Mouse (Mus musculus): ENCODE results near the gene Olfr743. TPM values are rescaled to one million over a fixed set of nuclear protein-coding genes. Genes with fewer than 3 reads are reported as not detected.
"Not testable (repeated sequence)": the region's sequence is repeated elsewhere in the genome, so short reads cannot be mapped to it uniquely, and the experiment has no call there.

Olfr743 gene
- not detected in 2 replicates for polyA plus RNA-seq (2014; fragmentation: Nextera tagmentation; extraction: Ambion mirVana)

GRCm38 (mm10) chr14:50521539-50521938 lies at the start of gene Olfr743:
Gene Olfr743, plus strand, starts transcription at chr14:50521839.
- H3K9ac ChIP-seq (replicated peaks; ENCODE audit: low read depth, low read length): no peak within 1 kb of the TSS
- H3K27ac ChIP-seq (ENCODE audit: low read depth, low read length): no peak within 1 kb of the TSS
- H3K27me3 ChIP-seq (ENCODE audit: control insufficient read depth, insufficient read depth, low read length): no peaks in the 10 kb centered on the region
- H3K4me1 ChIP-seq (ENCODE audit: control insufficient read depth, insufficient read depth, low read length): no peaks in the 10 kb centered on the region
- H3K4me3 ChIP-seq (ENCODE audit: low read depth, low read length): no peak within 1 kb of the TSS
- no peak within 1 kb of the TSS for H3K4me2 ChIP-seq (ENCODE audit: low read depth, low read length)
- no peaks in the 10 kb centered on the region for H3K36me3 ChIP-seq (ENCODE audit: control insufficient read depth, insufficient read depth, low read length)
- ATAC-seq (ENCODE audit: low read depth): no peak
- H3K9me3 ChIP-seq (ENCODE audit: control insufficient read depth, low read length): no peaks in the 10 kb centered on the region

GRCm38 (mm10) chr14:50472438-50472837 lies 49.2 kb upstream of the Olfr743 start, which contains the start of gene Olfr741:
Gene Olfr741, plus strand, starts transcription at chr14:50472738.
- ATAC-seq (ENCODE audit: low read depth): no peak
- H3K4me1 ChIP-seq (ENCODE audit: control insufficient read depth, insufficient read depth, low read length): no peaks in the 10 kb centered on the region
- WGBS: 73% methylated on average over 2 of the region's 2 CpGs
- no peaks in the 10 kb centered on the region for H3K27me3 ChIP-seq (ENCODE audit: control insufficient read depth, insufficient read depth, low read length)
- H3K4me3 ChIP-seq (ENCODE audit: low read depth, low read length): no peak within 1 kb of the TSS
- H3K4me2 ChIP-seq (ENCODE audit: low read depth, low read length): no peak within 1 kb of the TSS
- no peak within 1 kb of the TSS for H3K9ac ChIP-seq (replicated peaks; ENCODE audit: low read depth, low read length)
- no peak within 1 kb of the TSS for H3K27ac ChIP-seq (ENCODE audit: low read depth, low read length)
- H3K9me3 ChIP-seq (ENCODE audit: control insufficient read depth, low read length): no peaks in the 10 kb centered on the region
- H3K36me3 ChIP-seq (ENCODE audit: control insufficient read depth, insufficient read depth, low read length): no peaks in the 10 kb centered on the region

- H3K4me1 ChIP-seq (ENCODE audit: control insufficient read depth, insufficient read depth, low read length): no peaks in the 10 kb centered on the region
- H3K27ac ChIP-seq (ENCODE audit: low read depth, low read length): no peak overlapping the region
- H3K27me3 ChIP-seq (ENCODE audit: control insufficient read depth, insufficient read depth, low read length): no peaks in the 10 kb centered on the region
- H3K36me3 ChIP-seq (ENCODE audit: control insufficient read depth, insufficient read depth, low read length): no peaks in the 10 kb centered on the region
- H3K9ac ChIP-seq (replicated peaks; ENCODE audit: low read depth, low read length): no peak overlapping the region
- H3K4me3 ChIP-seq (ENCODE audit: low read depth, low read length): no peak overlapping the region
- WGBS: 81% methylated on average over 2 of the region's 2 CpGs
- H3K4me2 ChIP-seq (ENCODE audit: low read depth, low read length): no peak overlapping the region
- no peak for ATAC-seq (ENCODE audit: low read depth)
- H3K9me3 ChIP-seq (ENCODE audit: control insufficient read depth, low read length): no peaks in the 10 kb centered on the region
Observed at GRCm38 (mm10) chr14:50478406-50478805, 43.2 kb upstream of the Olfr743 start.

- ATAC-seq (ENCODE audit: low read depth): no peak
- H3K4me2 ChIP-seq (ENCODE audit: low read depth, low read length): no peak within 1 kb of the TSS
- no peaks in the 10 kb centered on the region for H3K36me3 ChIP-seq (ENCODE audit: control insufficient read depth, insufficient read depth, low read length)
Observed at GRCm38 (mm10) chr14:50503300-50503699, 18.3 kb upstream of the Olfr743 start, which contains the start of gene Olfr742. Gene Olfr742, plus strand, starts transcription at chr14:50503600.

GRCm38 (mm10) chr14:50552734-50553133 lies 31.1 kb downstream of the Olfr743 start:
- H3K27ac ChIP-seq (ENCODE audit: low read depth, low read length): no peak overlapping the region
- H3K9ac ChIP-seq (replicated peaks; ENCODE audit: low read depth, low read length): no peak overlapping the region
- ATAC-seq (ENCODE audit: low read depth): no peak
- no peaks in the 10 kb centered on the region for H3K4me1 ChIP-seq (ENCODE audit: control insufficient read depth, insufficient read depth, low read length)
- no peak overlapping the region for H3K4me3 ChIP-seq (ENCODE audit: low read depth, low read length)
- 91% methylated on average over 2 of the region's 2 CpGs for WGBS
- no peaks in the 10 kb centered on the region for H3K36me3 ChIP-seq (ENCODE audit: control insufficient read depth, insufficient read depth, low read length)
- no peaks in the 10 kb centered on the region for H3K27me3 ChIP-seq (ENCODE audit: control insufficient read depth, insufficient read depth, low read length)
- H3K4me2 ChIP-seq (ENCODE audit: low read depth, low read length): no peak overlapping the region
- no peaks in the 10 kb centered on the region for H3K9me3 ChIP-seq (ENCODE audit: control insufficient read depth, low read length)

More at GRCm38 (mm10) chr14:50503300-50503699, 18.3 kb upstream of the Olfr743 start, which contains the start of gene Olfr742:
- Histone ChIP-seq H3K27me3 (ENCODE audit: control insufficient read depth, insufficient read depth, low read length) (no peaks in the 10 kb centered on the region), H3K4me3 (ENCODE audit: low read depth, low read length) (no peak within 1 kb of the TSS), H3K9me3 (ENCODE audit: control insufficient read depth, low read length) (no peaks in the 10 kb centered on the region), H3K27ac (ENCODE audit: low read depth, low read length) (no peak within 1 kb of the TSS), H3K4me1 (ENCODE audit: control insufficient read depth, insufficient read depth, low read length) (no peaks in the 10 kb centered on the region), H3K9ac (replicated peaks; ENCODE audit: low read depth, low read length) (no peak within 1 kb of the TSS)
- 60% methylated on average over 2 of the region's 2 CpGs for WGBS

- H3K4me2 ChIP-seq (ENCODE audit: low read depth, low read length); H3K27me3 ChIP-seq (ENCODE audit: control insufficient read depth, insufficient read depth, low read length); H3K9me3 ChIP-seq (ENCODE audit: control insufficient read depth, low read length); H3K36me3 ChIP-seq (ENCODE audit: control insufficient read depth, insufficient read depth, low read length); H3K27ac ChIP-seq (ENCODE audit: low read depth, low read length); ATAC-seq (ENCODE audit: low read depth); H3K9ac ChIP-seq (replicated peaks; ENCODE audit: low read depth, low read length); H3K4me1 ChIP-seq (ENCODE audit: control insufficient read depth, insufficient read depth, low read length); H3K4me3 ChIP-seq (ENCODE audit: low read depth, low read length): not testable (repeated sequence)
- 71% methylated on average over 1 of the region's 1 CpGs for WGBS
Observed at GRCm38 (mm10) chr14:50573056-50573455, 51.4 kb downstream of the Olfr743 start.

Other genes with a start within 250 kb of the Olfr743 start
- not detected in 2 replicates for gene Olfr732, start 237.6 kb upstream of the Olfr743 start, polyA plus RNA-seq (2014; fragmentation: Nextera tagmentation; extraction: Ambion mirVana)
- gene Olfr733, start 220.3 kb upstream of the Olfr743 start, polyA plus RNA-seq (2014; fragmentation: Nextera tagmentation; extraction: Ambion mirVana): not detected in 2 replicates
- not detected in 2 replicates for gene Olfr734, start 195.1 kb upstream of the Olfr743 start, polyA plus RNA-seq (2014; fragmentation: Nextera tagmentation; extraction: Ambion mirVana)
- not detected in 2 replicates for gene Olfr735, start 173.0 kb upstream of the Olfr743 start, polyA plus RNA-seq (2014; fragmentation: Nextera tagmentation; extraction: Ambion mirVana)
- gene Tlr11, start 163.9 kb upstream of the Olfr743 start, polyA plus RNA-seq (2014; fragmentation: Nextera tagmentation; extraction: Ambion mirVana): not detected in 2 replicates
- gene Olfr736, start 140.7 kb upstream of the Olfr743 start, polyA plus RNA-seq (2014; fragmentation: Nextera tagmentation; extraction: Ambion mirVana): not detected in 2 replicates
- gene Olfr738, start 114.3 kb upstream of the Olfr743 start, polyA plus RNA-seq (2014; fragmentation: Nextera tagmentation; extraction: Ambion mirVana): not detected in 2 replicates
- not detected in 2 replicates for gene Olfr739, start 103.2 kb upstream of the Olfr743 start, polyA plus RNA-seq (2014; fragmentation: Nextera tagmentation; extraction: Ambion mirVana)
- gene Olfr740, start 76.3 kb upstream of the Olfr743 start, polyA plus RNA-seq (2014; fragmentation: Nextera tagmentation; extraction: Ambion mirVana): not detected in 2 replicates
- not detected in 2 replicates for gene Olfr741, start 49.1 kb upstream of the Olfr743 start, polyA plus RNA-seq (2014; fragmentation: Nextera tagmentation; extraction: Ambion mirVana)
- not detected in 2 replicates for gene Olfr742, start 18.2 kb upstream of the Olfr743 start, polyA plus RNA-seq (2014; fragmentation: Nextera tagmentation; extraction: Ambion mirVana)
- gene Olfr744, start 93.0 kb downstream of the Olfr743 start, polyA plus RNA-seq (2014; fragmentation: Nextera tagmentation; extraction: Ambion mirVana): not detected in 2 replicates
- not detected in 2 replicates for gene Olfr745, start 117.5 kb downstream of the Olfr743 start, polyA plus RNA-seq (2014; fragmentation: Nextera tagmentation; extraction: Ambion mirVana)
- not detected in 2 replicates for gene Olfr746, start 125.2 kb downstream of the Olfr743 start, polyA plus RNA-seq (2014; fragmentation: Nextera tagmentation; extraction: Ambion mirVana)
- not detected in 2 replicates for gene Olfr747, start 171.4 kb downstream of the Olfr743 start, polyA plus RNA-seq (2014; fragmentation: Nextera tagmentation; extraction: Ambion mirVana)
- gene Olfr748, start 185.5 kb downstream of the Olfr743 start, polyA plus RNA-seq (2014; fragmentation: Nextera tagmentation; extraction: Ambion mirVana): not detected in 2 replicates
- gene Olfr749, start 223.3 kb downstream of the Olfr743 start, polyA plus RNA-seq (2014; fragmentation: Nextera tagmentation; extraction: Ambion mirVana): not detected in 2 replicates

All from neural tube, embryonic 14.5 days (tissue).